Mouse (Mus musculus) c-Kit-negative CD71-positive TER-119-positive erythroid progenitor cells, embryonic 14.5 days (primary cell): ENCODE data around the gene Vmn1r83.

Experiments used
- DNase-seq: peaks from one replicate; pipeline ENCODE4 v3.0.0-alpha.2; 2013; ENCODE audit warnings: low read depth, low spot score

Vmn1r83 gene

DNA sequence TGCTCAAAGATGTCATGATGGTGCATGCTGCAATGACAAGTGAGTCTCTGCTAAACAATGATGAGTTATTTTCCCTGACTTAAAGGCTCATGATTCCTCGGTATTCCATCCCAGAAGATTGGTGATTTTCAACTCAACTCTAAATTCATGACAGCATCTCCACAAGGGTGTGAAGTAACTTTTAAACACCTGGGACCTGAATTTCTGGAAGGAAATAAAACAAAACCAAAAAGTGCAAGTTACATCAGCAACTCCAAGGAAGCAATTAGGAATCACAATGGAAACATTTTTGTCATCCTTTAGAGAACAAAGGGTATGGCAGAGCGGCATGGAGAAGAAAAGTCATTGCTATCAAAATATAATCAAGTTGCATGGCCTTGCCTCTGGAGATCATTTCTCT lies at the start of gene Vmn1r83:
Gene Vmn1r83 (minus strand): TSS at position 101 of the 400 bp plus-strand sequence.
- no peak for DNase-seq

DNA sequence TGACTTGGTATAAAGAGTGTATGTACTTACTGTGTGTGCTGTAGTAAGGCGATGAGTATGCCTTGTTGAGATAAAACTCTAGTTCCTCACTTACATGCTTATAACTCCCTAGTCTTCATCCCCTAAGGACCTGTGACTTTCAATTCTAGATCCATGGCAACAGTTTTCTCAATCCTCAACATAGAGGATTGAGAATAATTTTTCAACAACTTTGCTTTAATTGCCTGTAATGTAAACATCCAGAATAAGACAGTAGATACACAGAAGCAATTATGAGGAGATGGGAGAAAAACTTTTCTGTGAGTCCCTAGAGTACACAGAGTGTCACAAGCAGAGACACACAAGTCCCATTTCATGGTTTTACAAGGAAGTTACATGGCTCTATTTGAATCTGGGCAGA lies 39.9 kb upstream of the Vmn1r83 start, which contains the start of gene Vmn1r84:
Gene Vmn1r84 (minus strand): TSS at position 101 of the 400 bp plus-strand sequence.
- no peak for DNase-seq

DNA sequence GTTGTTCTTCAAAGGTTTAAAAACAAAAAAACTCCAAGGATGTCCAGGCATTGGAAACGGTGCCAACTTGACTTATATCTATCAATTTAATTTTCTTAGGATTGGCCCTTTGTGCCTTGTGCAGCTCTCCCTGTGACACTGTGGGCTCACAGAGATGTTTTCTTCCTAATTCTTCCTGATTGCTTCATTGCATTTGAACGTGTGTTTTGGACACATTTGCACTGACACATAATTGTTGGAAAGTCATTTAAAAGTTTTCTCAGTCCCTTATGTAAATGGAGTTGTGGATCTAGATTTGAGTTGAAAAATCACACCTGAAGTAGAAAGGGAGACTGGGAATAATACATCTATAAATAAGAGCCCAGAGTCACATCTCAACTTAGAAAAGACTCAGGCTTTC lies 29.2 kb downstream of the Vmn1r83 start, which contains the start of gene Vmn1r82:
Gene Vmn1r82 (plus strand): TSS at position 301 of the 400 bp plus-strand sequence.
- DNase-seq, result no peak
